Mouse (Mus musculus): Measurements from ENCODE around the gene Pet117. TPM values are rescaled to one million over a fixed set of nuclear protein-coding genes. Genes with fewer than 3 reads are reported as not detected.

The Pet117 gene
- polyA plus RNA-seq (2015; fragmentation: Illumina TruSeq; extraction: RNeasy Lipid Tissue Mini Kit (QIAGEN cat#74804); ENCODE audit: insufficient read depth, low replicate concordance) = 5.3 TPM

DNA sequence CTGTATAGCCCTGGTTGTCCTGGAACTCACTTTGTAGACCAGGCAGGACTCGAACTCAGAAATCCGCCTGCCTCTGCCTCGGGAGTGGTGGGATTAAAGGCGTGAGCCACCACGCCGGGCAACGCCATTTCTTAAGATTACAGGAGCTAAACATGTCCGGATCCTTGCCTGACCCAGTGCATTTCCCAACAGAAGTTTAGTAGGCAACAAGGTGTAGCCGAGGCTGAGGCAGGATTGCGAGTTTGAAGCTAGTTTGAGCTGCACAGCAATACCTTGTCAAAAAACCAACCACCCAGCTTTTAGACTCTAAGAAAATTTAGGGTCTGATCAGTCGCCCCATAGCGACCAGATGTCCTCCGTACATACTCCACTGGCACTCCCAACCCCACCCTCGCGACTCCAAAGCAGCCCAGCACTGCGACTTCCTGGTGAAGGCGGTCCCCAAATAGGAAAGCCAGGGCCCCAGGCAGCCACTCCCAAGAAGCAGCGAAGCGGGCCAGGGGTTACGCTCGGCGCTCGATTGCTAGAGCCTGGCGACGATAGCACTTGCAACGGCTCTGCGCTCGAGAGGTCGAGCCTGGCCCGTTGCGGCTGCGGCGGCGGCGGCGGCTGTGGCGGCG lies at the start of gene Pet117, which contains the start of gene Kat14:
Gene Pet117, plus strand, starts transcription at position 597 of the 620 bp plus-strand sequence.
Gene Kat14, plus strand, starts transcription at position 584 of the 620 bp plus-strand sequence.

DNA sequence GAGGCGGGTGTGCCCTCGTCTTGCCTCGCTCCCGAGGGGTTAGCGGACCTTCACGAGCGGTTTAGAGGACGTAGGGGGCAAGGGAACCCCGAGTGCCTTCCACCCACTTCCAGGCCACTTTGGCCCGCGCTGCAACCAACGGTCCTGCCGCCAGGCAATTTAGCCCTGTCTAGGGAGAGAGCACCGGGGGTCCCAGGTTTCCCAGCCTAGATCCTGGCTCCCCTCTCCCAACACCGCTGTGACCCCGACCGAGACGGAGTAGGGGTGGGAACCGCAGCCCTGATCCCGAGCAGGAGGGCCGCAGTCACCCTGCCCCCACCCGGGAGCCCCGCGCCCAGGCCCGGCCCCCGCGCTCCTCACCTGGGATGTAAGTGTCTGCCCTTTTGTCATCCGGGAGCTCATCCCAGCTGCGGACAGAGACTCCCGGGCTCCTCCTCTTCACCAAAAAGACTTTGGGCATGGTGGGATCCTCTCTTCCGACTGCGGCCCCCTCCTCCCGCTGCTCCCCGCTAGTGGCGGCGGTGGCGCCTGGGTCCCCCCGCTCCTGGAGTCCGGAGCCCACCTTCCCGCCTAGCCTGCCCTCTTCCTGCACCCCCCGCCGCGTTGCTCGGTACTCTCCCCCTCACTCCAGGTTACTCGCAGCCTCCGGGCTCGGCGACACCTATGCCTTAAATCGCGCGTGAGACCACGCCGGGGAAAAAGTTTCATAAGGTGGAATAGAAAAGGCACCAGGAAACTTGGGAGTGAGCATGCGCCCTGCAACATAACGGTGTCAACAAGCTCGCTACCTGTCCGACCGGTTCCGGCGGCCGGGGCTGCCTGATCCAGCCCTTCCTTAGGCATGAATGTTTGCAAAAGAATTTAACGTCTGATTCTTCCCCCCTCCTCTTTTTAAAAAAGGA lies 37.1 kb upstream of the Pet117 start, which contains the start of gene Ovol2:
Gene Ovol2, minus strand, starts transcription at position 746 of the 902 bp plus-strand sequence.

Other genes with a start within 250 kb of the Pet117 start
- 9.4 TPM for gene Mgme1, start 98.3 kb upstream of the Pet117 start, polyA plus RNA-seq (2015; fragmentation: Illumina TruSeq; extraction: RNeasy Lipid Tissue Mini Kit (QIAGEN cat#74804); ENCODE audit: insufficient read depth, low replicate concordance)
- gene Snx5, start 98.1 kb upstream of the Pet117 start, polyA plus RNA-seq (2015; fragmentation: Illumina TruSeq; extraction: RNeasy Lipid Tissue Mini Kit (QIAGEN cat#74804); ENCODE audit: insufficient read depth, low replicate concordance) = 610 TPM
- gene Ovol2, start 36.9 kb upstream of the Pet117 start, polyA plus RNA-seq (2015; fragmentation: Illumina TruSeq; extraction: RNeasy Lipid Tissue Mini Kit (QIAGEN cat#74804); ENCODE audit: insufficient read depth, low replicate concordance) = not detected
- 21.7 TPM for gene Kat14, start within 50 bp of the Pet117 start, polyA plus RNA-seq (2015; fragmentation: Illumina TruSeq; extraction: RNeasy Lipid Tissue Mini Kit (QIAGEN cat#74804); ENCODE audit: insufficient read depth, low replicate concordance)
- 0.68 TPM for gene Dzank1, start 158.4 kb downstream of the Pet117 start, polyA plus RNA-seq (2015; fragmentation: Illumina TruSeq; extraction: RNeasy Lipid Tissue Mini Kit (QIAGEN cat#74804); ENCODE audit: insufficient read depth, low replicate concordance)
- 34.6 TPM for gene Polr3f, start 158.7 kb downstream of the Pet117 start, polyA plus RNA-seq (2015; fragmentation: Illumina TruSeq; extraction: RNeasy Lipid Tissue Mini Kit (QIAGEN cat#74804); ENCODE audit: insufficient read depth, low replicate concordance)
- 22.8 TPM for gene Rbbp9, start 181.9 kb downstream of the Pet117 start, polyA plus RNA-seq (2015; fragmentation: Illumina TruSeq; extraction: RNeasy Lipid Tissue Mini Kit (QIAGEN cat#74804); ENCODE audit: insufficient read depth, low replicate concordance)
- 62.4 TPM for gene Sec23b, start 187.2 kb downstream of the Pet117 start, polyA plus RNA-seq (2015; fragmentation: Illumina TruSeq; extraction: RNeasy Lipid Tissue Mini Kit (QIAGEN cat#74804); ENCODE audit: insufficient read depth, low replicate concordance)
- 24.3 TPM for gene Smim26, start 225.1 kb downstream of the Pet117 start, polyA plus RNA-seq (2015; fragmentation: Illumina TruSeq; extraction: RNeasy Lipid Tissue Mini Kit (QIAGEN cat#74804); ENCODE audit: insufficient read depth, low replicate concordance)
- 15.9 TPM for gene Dtd1, start 230.9 kb downstream of the Pet117 start, polyA plus RNA-seq (2015; fragmentation: Illumina TruSeq; extraction: RNeasy Lipid Tissue Mini Kit (QIAGEN cat#74804); ENCODE audit: insufficient read depth, low replicate concordance)

All from spleen, adult 10 weeks (tissue).